Mouse (Mus musculus) kidney, adult 2 months (tissue): ENCODE results near the gene Egfr.

Experiments used
- CTCF ChIP-seq: fragments of 200-500 bp; conservative IDR thresholded peaks from 2 replicates; pipeline ENCODE4 v1.5.1; 2011; ENCODE audit warnings: low read depth, mild to moderate bottlenecking, control low read depth, low read length, moderate library complexity, mixed read lengths; ENCODE audit not compliant: insufficient read depth, insufficient read length
- POLR2A ChIP-seq: fragments of 200-500 bp; IDR thresholded peaks from one replicate; pipeline ENCODE4 v1.6.1; 2011; ENCODE audit warnings: low read depth, low read length, control low read depth

DNA sequence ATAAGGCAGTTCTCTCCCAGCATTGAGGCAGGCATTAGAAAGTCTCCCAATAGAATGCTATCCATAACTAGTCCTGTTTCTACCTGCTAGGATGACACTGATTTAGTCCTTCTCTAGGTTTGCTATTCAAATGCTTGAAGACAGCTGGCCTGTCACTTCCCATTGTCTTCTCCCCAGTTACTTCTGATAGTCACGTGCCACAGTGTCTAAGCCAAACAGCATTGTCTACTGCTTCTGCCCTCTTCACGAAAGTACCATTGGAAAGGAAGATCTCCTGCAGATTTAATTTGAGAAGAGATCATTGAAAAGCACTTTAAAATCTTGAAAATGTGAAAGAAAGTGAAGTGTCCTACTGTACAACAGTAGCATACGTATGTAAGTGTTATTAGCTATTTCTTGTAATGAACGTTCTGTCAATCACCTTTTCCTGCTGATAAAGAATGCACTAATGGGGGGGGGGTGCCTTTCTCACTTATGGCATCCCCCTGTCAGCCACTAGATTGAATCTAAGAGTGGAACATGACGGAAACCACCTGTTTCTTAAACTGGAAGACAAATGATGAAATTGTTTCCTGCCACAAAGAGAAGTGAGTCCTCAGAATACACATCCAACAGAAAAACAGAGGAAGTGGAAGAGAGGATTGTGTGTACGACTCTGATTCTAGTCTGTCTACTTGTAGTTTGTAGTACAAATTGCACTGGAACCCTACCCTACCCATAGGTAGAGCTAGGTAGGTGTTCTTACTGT, 204.3 kb downstream of the Egfr start:
- TF ChIP-seq CTCF (no peak), POLR2A (no peak)
